Mouse (Mus musculus) liver, embryonic 14.5 days (tissue): ENCODE results near the gene Lnpep. TPM values are rescaled to one million over a fixed set of nuclear protein-coding genes. Genes with fewer than 3 reads are reported as not detected.
"Not testable (repeated sequence)": the region's sequence is repeated elsewhere in the genome, so short reads cannot be mapped to it uniquely, and the experiment has no call there.

Experiments used
- ATAC-seq: fragments of 200-750 bp; cut with Nextera tagmentation; 2 replicates; pipeline ENCODE4 v1.8.0; 2017; ENCODE audit warnings: moderate number of reproducible peaks, mild to moderate bottlenecking, moderate library complexity; ENCODE audit not compliant: insufficient read depth
- DNase-seq, 3 experiments: peaks; one replicate each; pipeline ENCODE4 v3.0.0-alpha.2; 2012 to 2013; ENCODE audit warnings: low read depth in 3 of 3, low spot score in 3 of 3
- H3K27ac ChIP-seq: fragments of 300-500 bp; sonication (generic); 2 replicates; pipeline ENCODE4 v1.5.1; 2014; ENCODE audit warnings: moderate library complexity, mild to moderate bottlenecking, control low read depth, inconsistent platforms
- H3K27me3 ChIP-seq: fragments of 300-500 bp; sonication (generic); 2 replicates; pipeline ENCODE4 v1.6.1; 2014; ENCODE audit warnings: mild to moderate bottlenecking, low read length, moderate library complexity; ENCODE audit not compliant: control insufficient read depth, insufficient read depth
- H3K36me3 ChIP-seq: fragments of 300-500 bp; sonication (generic); replicated peaks from 2 replicates; pipeline ENCODE4 v1.6.1; 2014; ENCODE audit warnings: low read depth; ENCODE audit not compliant: control insufficient read depth, insufficient read depth
- H3K4me1 ChIP-seq, 2 experiments: fragments of 200-500 bp in 1 of 2; fragments of 300-500 bp in 1 of 2; sonication (generic) in 1 of 2; replicated peaks; 2 replicates each; pipeline ENCODE4 v1.6.1; 2012 to 2014; ENCODE audit warnings: antibody characterized with exemption in 1 of 2, inconsistent platforms in 1 of 2, low read length in 1 of 2; ENCODE audit not compliant: control insufficient read depth in 2 of 2, insufficient read depth in 2 of 2
- H3K4me2 ChIP-seq: fragments of 300-500 bp; sonication (generic); 2 replicates; pipeline ENCODE4 v1.6.1; 2014; ENCODE audit warnings: low read depth, mild to moderate bottlenecking, control low read depth, moderate library complexity
- H3K4me3 ChIP-seq, 2 experiments: fragments of 200-500 bp in 1 of 2; fragments of 300-500 bp in 1 of 2; sonication (generic) in 1 of 2; 2 replicates each; pipeline ENCODE4 v1.5.1; 2012 to 2014; ENCODE audit warnings: low read depth in 2 of 2, low read length in 2 of 2, mild to moderate bottlenecking in 2 of 2, control low read depth in 1 of 2, inconsistent platforms in 1 of 2, moderate library complexity in 1 of 2; ENCODE audit not compliant: insufficient read depth in 1 of 2
- H3K9ac ChIP-seq: fragments of 300-500 bp; sonication (generic); replicated peaks from 2 replicates; pipeline ENCODE4 v1.6.1; 2014; ENCODE audit warnings: mild to moderate bottlenecking, control low read depth, moderate library complexity
- H3K9me3 ChIP-seq: fragments of 300-500 bp; sonication (generic); 2 replicates; pipeline ENCODE4 v1.6.1; 2016; ENCODE audit warnings: low read length, mixed read lengths; ENCODE audit not compliant: control insufficient read depth
- CTCF ChIP-seq: IDR thresholded peaks from 2 replicates; pipeline ENCODE4 v1.5.1; 2016; ENCODE audit warnings: antibody characterized with exemption, low read depth, control low read depth
- EP300 ChIP-seq: IDR thresholded peaks from 2 replicates; pipeline ENCODE4 v1.6.1; 2016; ENCODE audit warnings: antibody characterized with exemption, low read depth
- WGBS: fragments of 180-500 bp; shearing (Covaris S2); extraction: QIAGEN DNeasy Blood & Tissue Kit; methylation state at CpG from one replicate; pipeline ENCODE4 v1.1.7; 2014; ENCODE audit not compliant: insufficient replicate concordance; 5-methylcytosine and 5-hydroxymethylcytosine counted together
- polyA plus RNA-seq, 2 experiments: library from polyadenylated mRNA; depleted of rRNA in 1 of 2; stranded (reverse) in 1 of 2; unstranded in 1 of 2; fragments of >200 nt; fragmentation: Nextera tagmentation in 1 of 2; extraction: Ambion mirVana in 1 of 2; gene quantifications; 2 replicates each; pipeline versions ENCODE4 v1.2.1 to v1.2.3; 2012 to 2014

The Lnpep gene
- polyA plus RNA-seq, 2 experiments, result 2.1 to 3.5 TPM

- H3K36me3 ChIP-seq, result no peaks in the 10 kb centered on the region
- no peak overlapping the region for H3K4me3 ChIP-seq
- TF ChIP-seq EP300, result no peak
- no peak for TF ChIP-seq CTCF
- no peaks in the 10 kb centered on the region for H3K9me3 ChIP-seq
- DNase-seq, result no peak
- no peak for ATAC-seq
- H3K4me2 ChIP-seq, result no peak overlapping the region
- H3K27ac ChIP-seq, result no peak overlapping the region
- H3K27me3 ChIP-seq, result no peaks in the 10 kb centered on the region
- H3K4me1 ChIP-seq, result no peaks in the 10 kb centered on the region
- no peak overlapping the region for H3K9ac ChIP-seq
- WGBS, result 42% methylated on average over 3 of the region's 3 CpGs
These were observed 12.5 kb upstream of the Lnpep start for GRCm38 (mm10) chr17:17637387-17637786.

- 26% methylated on average over 3 of the region's 3 CpGs for WGBS
- TF ChIP-seq EP300, result no peak
- TF ChIP-seq CTCF, result no peak
These were observed 11.3 kb upstream of the Lnpep start for GRCm38 (mm10) chr17:17636147-17636546.

GRCm38 (mm10) chr17:17634033-17634432 is 9.2 kb upstream of the Lnpep start:
- no peak overlapping the region for H3K9ac ChIP-seq
- TF ChIP-seq CTCF (no peak), EP300 (no peak)
- no peaks in the 10 kb centered on the region for H3K4me1 ChIP-seq
- 38% methylated on average over 2 of the region's 2 CpGs for WGBS
- H3K9me3 ChIP-seq, result no peaks in the 10 kb centered on the region
- H3K4me3 ChIP-seq, result no peak overlapping the region
- no peak overlapping the region for H3K27ac ChIP-seq
- no peak overlapping the region for H3K4me2 ChIP-seq
- no peaks in the 10 kb centered on the region for H3K27me3 ChIP-seq
- no peaks in the 10 kb centered on the region for H3K36me3 ChIP-seq
- DNase-seq (no peak), ATAC-seq (no peak)

More at GRCm38 (mm10) chr17:17636147-17636546, 11.3 kb upstream of the Lnpep start:
- Histone ChIP-seq H3K4me1 (no peaks in the 10 kb centered on the region), H3K4me2 (no peak overlapping the region), H3K27ac (no peak overlapping the region), H3K36me3 (no peaks in the 10 kb centered on the region), H3K27me3 (no peaks in the 10 kb centered on the region), H3K4me3 (no peak overlapping the region), H3K9me3 (no peaks in the 10 kb centered on the region), H3K9ac (no peak overlapping the region)
- ATAC-seq (no peak), DNase-seq (no peak)

- TF ChIP-seq CTCF (no peak), EP300 (no peak)
- DNase-seq (no peak), ATAC-seq (no peak)
- Histone ChIP-seq H3K9me3 (no peaks in the 10 kb centered on the region), H3K4me1 (no peaks in the 10 kb centered on the region), H3K9ac (no peak overlapping the region), H3K4me3 (no peak overlapping the region), H3K36me3 (no peaks in the 10 kb centered on the region), H3K4me2 (no peak overlapping the region), H3K27me3 (no peaks in the 10 kb centered on the region), H3K27ac (no peak overlapping the region)
These were observed 7.1 kb upstream of the Lnpep start for GRCm38 (mm10) chr17:17631985-17632384.

- H3K27ac ChIP-seq, H3K9me3 ChIP-seq, DNase-seq, H3K4me1 ChIP-seq, H3K27me3 ChIP-seq, H3K4me2 ChIP-seq, ATAC-seq, H3K36me3 ChIP-seq, H3K4me3 ChIP-seq, H3K9ac ChIP-seq: not testable (repeated sequence)
- 86% methylated on average over 7 of the region's 7 CpGs for WGBS
These were observed 3.5 kb upstream of the Lnpep start for GRCm38 (mm10) chr17:17628237-17628879.
